Mouse (Mus musculus) layer of hippocampus, postnatal 36 days (tissue): ENCODE data around the gene Ext2. TPM values are rescaled to one million over a fixed set of nuclear protein-coding genes. Genes with fewer than 3 reads are reported as not detected.

Source experiments
- DNase-seq, 2 experiments: peaks; one replicate each; pipeline ENCODE4 v3.0.0; 2022
- total RNA-seq, 2 experiments: library from RNA; stranded (reverse); gene quantifications; 2 replicates each; pipeline ENCODE4 v1.2.3; 2021

Gene Ext2
- total RNA-seq, 2 experiments from 2014 or later: 49.6 to 55.9 TPM

DNA sequence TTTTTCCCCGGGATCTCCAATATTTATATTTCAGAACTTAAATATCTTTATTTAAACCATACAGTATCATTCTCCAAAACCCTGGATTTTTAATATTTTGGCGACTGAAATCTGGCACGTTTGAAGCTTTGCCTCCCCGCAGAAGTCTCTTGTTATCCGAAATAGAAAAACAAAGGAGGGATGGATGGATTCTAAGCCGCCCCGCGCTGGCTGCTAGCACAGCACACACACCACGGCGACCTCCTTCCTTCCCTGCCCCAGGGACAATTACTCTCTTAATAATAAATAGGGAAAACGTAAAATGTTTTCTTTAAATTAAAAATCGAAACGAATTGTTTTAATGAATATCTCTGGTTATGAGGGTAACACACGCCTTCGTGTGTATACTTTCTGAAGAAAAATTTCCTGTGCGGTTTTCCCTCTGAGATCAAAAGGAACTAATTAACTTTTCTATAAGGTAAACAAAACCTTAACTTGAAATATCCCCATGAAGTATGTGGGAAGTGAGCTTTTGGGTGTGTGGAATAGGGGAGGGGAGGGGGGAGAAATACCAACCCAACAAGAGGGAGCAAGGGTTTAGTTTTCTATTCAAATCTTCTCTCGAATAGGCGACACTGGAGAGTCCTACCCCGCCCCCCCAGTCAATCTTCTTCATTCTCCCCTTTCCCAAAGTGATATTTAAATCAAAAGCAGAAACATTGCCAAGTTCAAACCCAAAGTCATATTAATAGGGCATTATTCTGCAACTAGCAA, 203.7 kb downstream of the Ext2 start:
- no peak for DNase-seq

GRCm38 (mm10) chr2:93615845-93616689, 206.3 kb downstream of the Ext2 start:
- no peak for DNase-seq

- DNase-seq: no peak
Measured at GRCm38 (mm10) chr2:93613020-93613419, 209.3 kb downstream of the Ext2 start.

Other genes starting within 250 kb of the Ext2 start
- gene Alx4, start 180.2 kb downstream of the Ext2 start, total RNA-seq: under 1 TPM; 0.55 to 0.88 TPM
- gene Accs, start 27.4 kb upstream of the Ext2 start, total RNA-seq: 1 to 10 TPM; 3.5 to 4.2 TPM
- 1 to 10 TPM in 1 of 2 experiments, under 1 TPM in 1; 0.42 to 1.1 TPM for gene Accsl, start 46.6 kb upstream of the Ext2 start, total RNA-seq
- gene Gm13889, start 134.6 kb upstream of the Ext2 start, total RNA-seq: 10 to 100 TPM; 52.1 to 59.2 TPM
- gene Gm27027, start 173.8 kb upstream of the Ext2 start, total RNA-seq: not detected
- 10 to 100 TPM; 21.5 to 29.7 TPM for gene Alkbh3, start 188.2 kb upstream of the Ext2 start, total RNA-seq